Comparison of ENCODE assay signal across 10 mouse cellular contexts in genomic region chr14:29696131-29696530, GRCm38 (mm10). TPM values are rescaled to one million over a fixed set of nuclear protein-coding genes. Genes with fewer than 3 reads are reported as not detected.
DNase-seq lines count a peak whose midpoint lies in the region; ATAC-seq and TF ChIP-seq lines count a peak whose summit lies in the region.
"Had no signal": no experiment of that assay in that cellular context is flagged by ENCODE, and none has a peak within 500 bp of the region (broad histone marks: within the 10 kb centered on the region; RNA-seq: fewer than 3 reads in every experiment).

No protein-coding gene starts in this region.

- H3K27ac ChIP-seq in ES-Bruce4 (ENCODE audit: insufficient read depth, low read length), result no peak overlapping the region
- no peak overlapping the region for H3K27ac ChIP-seq in hindbrain, embryonic 13.5 days
- H3K27ac ChIP-seq in midbrain, embryonic 14.5 days (replicated peaks; ENCODE audit: low read depth, low read length), result no peak overlapping the region
- no peak overlapping the region for H3K27ac ChIP-seq in thymus, adult 2 months (ENCODE audit: control insufficient read depth, insufficient read depth, low read length)

- WGBS in hindbrain, embryonic 13.5 days, result 7% methylated on average over 3 of the region's 3 CpGs
- WGBS in midbrain, embryonic 14.5 days, result 6% methylated on average over 3 of the region's 3 CpGs
- 15% methylated on average over 3 of the region's 3 CpGs for WGBS in thymus, adult 2 months

- no peak overlapping the region for H3K4me3 ChIP-seq in ES-Bruce4 (ENCODE audit: low read depth, low read length)
- no peak overlapping the region for H3K4me3 ChIP-seq in hindbrain, embryonic 13.5 days
- H3K4me3 ChIP-seq in midbrain, embryonic 14.5 days (replicated peaks; ENCODE audit: low read depth, low read length), result no peak overlapping the region
- no peak overlapping the region for H3K4me3 ChIP-seq in thymus, adult 2 months (ENCODE audit: control insufficient read depth, insufficient read depth, low read length)
- H3K4me3 ChIP-seq: erythroblast, embryonic 14.5 days had no signal

- TF ChIP-seq CTCF in ES-Bruce4 (IDR thresholded peaks at IDR 0.05; ENCODE audit: low read depth, low read length), result peak; percentile 60
- no peak for TF ChIP-seq CTCF in thymus, adult 2 months (IDR thresholded peaks at IDR 0.05; ENCODE audit: borderline replicate concordance, control insufficient read depth, extremely low read depth, insufficient read depth, low read length, poor library complexity)

- TF ChIP-seq POLR2A in ES-Bruce4 (IDR thresholded peaks at IDR 0.05; ENCODE audit: insufficient read depth, low read length), result no peak
- no peak for TF ChIP-seq POLR2A in thymus, adult 2 months (IDR thresholded peaks at IDR 0.05; ENCODE audit: control insufficient read depth, extremely low read depth, insufficient read depth, low read length, poor library complexity)

- no peak for TF ChIP-seq EP300 in ES-Bruce4 (IDR thresholded peaks at IDR 0.05; ENCODE audit: insufficient read depth, low read depth, low read length)

- ATAC-seq in hindbrain, embryonic 13.5 days (ENCODE audit: low FRiP score), result peak; percentile 68
- ATAC-seq in midbrain, embryonic 14.5 days (ENCODE audit: low FRiP score, low TSS enrichment), result no peak

- no peaks in the 10 kb centered on the region for H3K36me3 ChIP-seq in ES-Bruce4 (ENCODE audit: control insufficient read depth, insufficient read depth, low read length, poor library complexity, severe bottlenecking)
- no peaks in the 10 kb centered on the region for H3K36me3 ChIP-seq in hindbrain, embryonic 13.5 days
- no peaks in the 10 kb centered on the region for H3K36me3 ChIP-seq in midbrain, embryonic 14.5 days (ENCODE audit: control insufficient read depth, insufficient read depth, low read length)
- H3K36me3 ChIP-seq in thymus, adult 2 months (ENCODE audit: control insufficient read depth, insufficient read depth, low read length), result no peaks in the 10 kb centered on the region

- H3K9me3 ChIP-seq in ES-Bruce4 (replicated peaks; ENCODE audit: control insufficient read depth, insufficient read depth, low read length, poor library complexity, severe bottlenecking), result no peaks in the 10 kb centered on the region
- H3K9me3 ChIP-seq in hindbrain, embryonic 13.5 days, result no peaks in the 10 kb centered on the region
- no peaks in the 10 kb centered on the region for H3K9me3 ChIP-seq in midbrain, embryonic 14.5 days (ENCODE audit: control insufficient read depth, low read length)

- H3K4me1 ChIP-seq in ES-Bruce4 (ENCODE audit: control insufficient read depth, insufficient read depth, low read length), result no peaks in the 10 kb centered on the region
- H3K4me1 ChIP-seq in hindbrain, embryonic 13.5 days (replicated peaks), result peaks cover 13% of the 10 kb centered on the region
- no peaks in the 10 kb centered on the region; the same call in 1 of the 2 replicates for H3K4me1 ChIP-seq in midbrain, embryonic 14.5 days (ENCODE audit: control insufficient read depth, insufficient read depth, low read length)
- no peaks in the 10 kb centered on the region for H3K4me1 ChIP-seq in thymus, adult 2 months (replicated peaks; ENCODE audit: control insufficient read depth, insufficient read depth, low read length)

- no peaks in the 10 kb centered on the region; the same call in 1 of the 2 replicates for H3K27me3 ChIP-seq in ES-Bruce4 (ENCODE audit: control insufficient read depth, insufficient read depth, low read length, poor library complexity, severe bottlenecking)
- H3K27me3 ChIP-seq in hindbrain, embryonic 13.5 days, result no peaks in the 10 kb centered on the region
- H3K27me3 ChIP-seq in midbrain, embryonic 14.5 days (ENCODE audit: control insufficient read depth, insufficient read depth, low read length), result no peaks in the 10 kb centered on the region
- H3K27me3 ChIP-seq in thymus, adult 2 months (ENCODE audit: control insufficient read depth, insufficient read depth, low read length), result no peaks in the 10 kb centered on the region

- no peak overlapping the region for H3K4me2 ChIP-seq in hindbrain, embryonic 13.5 days
- H3K4me2 ChIP-seq in midbrain, embryonic 14.5 days (ENCODE audit: low read length), result no peak overlapping the region

- no peak overlapping the region for H3K9ac ChIP-seq in ES-Bruce4 (ENCODE audit: low read depth, poor library complexity, severe bottlenecking)
- H3K9ac ChIP-seq in hindbrain, embryonic 13.5 days, result no peak overlapping the region
- H3K9ac ChIP-seq in midbrain, embryonic 14.5 days (replicated peaks; ENCODE audit: low read length), result no peak overlapping the region

- DNase-seq in adrenal gland, adult (ENCODE audit: inconsistent age in 2 of 2, low spot score in 1 of 2), result peak; percentile 43 to 84
- peak; percentile 32 for DNase-seq in embryo, embryonic 9.5 days (ENCODE audit: extremely low spot score)
- DNase-seq in left cerebral cortex, adult 18-20 months (ENCODE audit: low spot score in 2 of 2), result peak; percentile 62 to 63
- peak; percentile 79 for DNase-seq in midbrain, embryonic 14.5 days
- DNase-seq in testis, postnatal 14 days (ENCODE audit: low spot score), result peak; percentile 9
- no peak for DNase-seq in thymus, adult 2 months

RNA-seq across cellular contexts. Expression of gene Cacna2d3, which starts 25.5 kb away (rescaled TPM):
- polyA plus RNA-seq in ES-Bruce4 (2011; ENCODE audit: insufficient read depth, insufficient read length, low read depth, missing spikeins), result 0.56 TPM in 1 of 2 replicates, not detected in the other
- polyA plus RNA-seq in hindbrain, embryonic 13.5 days (2015; fragmentation: Nextera tagmentation; extraction: Ambion mirVana), result 42.0 and 47.7 TPM in 2 replicates
- 100 to 1,000 TPM; 101 to 110 TPM for total RNA-seq in left cerebral cortex, adult 18-20 months (2021)
- 28.3 and 38.5 TPM in 2 replicates for polyA plus RNA-seq in midbrain, embryonic 14.5 days (2014; fragmentation: Nextera tagmentation; extraction: Ambion mirVana)
- polyA plus RNA-seq in thymus, adult 2 months (2012; rRNA removed), result 0.08 and 0.19 TPM in 2 replicates
- total RNA-seq: neutrophil, adult 5-6 weeks had no signal

Comparison
In these comparisons a context has a peak if more than half of its experiments do, and no peak if none do; other contexts are left out.
1. RNA of gene Cacna2d3, which starts 25.5 kb away (polyA plus RNA-seq): 42.0 to 47.7 TPM in hindbrain, embryonic 13.5 days and 28.3 to 38.5 TPM in midbrain, embryonic 14.5 days; 0.56 TPM in ES-Bruce4 and 0.08 to 0.19 TPM in thymus, adult 2 months; every median in the first group is over 10 times any median in the second.